Mouse (Mus musculus): ENCODE data around the gene Map3k1.

The Map3k1 gene

DNA sequence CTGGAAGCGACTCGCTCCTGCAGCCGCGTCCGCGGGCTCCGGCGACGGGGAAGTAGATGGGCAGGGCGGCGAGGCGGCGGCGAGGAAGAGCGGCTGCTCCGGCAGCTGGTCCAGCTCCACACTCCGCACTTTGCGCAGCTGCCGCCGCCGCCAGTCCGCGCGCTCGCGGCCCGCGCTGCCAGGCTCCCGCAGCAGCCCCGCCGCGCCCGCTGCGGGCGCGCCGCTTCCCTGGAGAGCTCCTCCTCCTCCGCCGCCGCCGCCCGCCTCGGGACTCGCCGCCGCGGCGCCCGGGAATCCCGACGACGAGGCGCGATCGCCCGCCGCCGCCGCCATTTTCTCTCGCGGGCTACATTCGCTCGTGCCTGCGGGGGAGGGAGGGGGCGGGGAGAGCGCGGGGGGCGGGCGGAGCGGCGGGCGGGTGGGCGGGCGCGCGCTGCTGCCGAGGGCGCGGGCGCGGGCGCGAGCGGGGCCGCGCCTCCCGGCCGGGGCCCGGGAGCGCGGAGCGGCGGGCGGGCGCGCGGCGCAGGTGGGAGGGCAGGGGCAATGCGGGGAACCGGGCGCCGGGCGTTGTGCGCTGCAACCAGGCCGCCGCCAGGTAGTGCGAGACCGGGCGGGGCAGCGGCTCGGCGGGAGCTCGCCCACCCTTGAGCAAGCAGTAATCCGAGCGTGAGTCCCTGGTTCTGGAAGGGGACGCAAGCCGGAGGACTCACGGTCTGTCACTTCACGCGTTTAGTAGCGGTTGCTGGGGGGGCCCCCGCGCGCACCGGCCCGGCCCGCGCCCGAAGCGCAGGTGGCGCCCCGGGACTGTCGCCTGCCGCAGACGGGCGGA is at the start of gene Map3k1:
Gene Map3k1 (minus strand): TSS at position 357 of the 829 bp plus-strand sequence.
- in situ Hi-C loops (cut with MboI; ENCODE audit: unreplicated experiment in 2 of 2): no loop called here

DNA sequence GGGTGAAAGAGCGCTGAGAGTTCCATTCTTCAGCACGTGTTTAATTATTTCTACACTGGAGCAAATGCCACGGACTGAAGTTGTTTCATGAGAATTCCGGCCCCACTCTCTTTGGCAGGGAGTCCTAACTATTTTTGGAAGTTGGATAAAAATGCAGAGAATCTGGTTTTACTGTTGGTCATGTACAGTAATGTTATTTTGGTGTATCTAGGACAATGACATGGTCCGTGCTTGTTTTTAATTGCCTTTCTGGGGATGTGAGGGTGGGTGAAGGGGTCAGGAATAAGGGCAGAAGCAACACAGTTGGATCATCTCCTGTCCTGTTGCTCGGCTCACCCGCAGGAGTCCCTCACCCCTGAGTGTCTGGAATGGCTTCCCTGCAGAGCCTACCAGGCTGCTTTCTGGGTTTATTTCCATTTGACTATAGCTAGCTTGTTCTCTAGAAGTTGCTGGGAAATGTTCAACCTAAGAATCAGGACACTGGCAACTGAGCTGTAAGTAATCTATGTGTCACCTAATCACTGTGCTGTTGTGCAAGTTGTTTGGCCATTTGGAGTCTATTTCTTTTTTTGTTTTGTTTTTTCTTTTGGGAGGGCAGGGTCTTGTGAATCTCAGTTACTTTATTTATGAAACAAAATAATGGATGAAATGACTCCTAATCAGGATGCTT is 48.1 kb upstream of the Map3k1 start:
- in situ Hi-C loops (cut with MboI; ENCODE audit: unreplicated experiment in 2 of 2): no loop called here

DNA sequence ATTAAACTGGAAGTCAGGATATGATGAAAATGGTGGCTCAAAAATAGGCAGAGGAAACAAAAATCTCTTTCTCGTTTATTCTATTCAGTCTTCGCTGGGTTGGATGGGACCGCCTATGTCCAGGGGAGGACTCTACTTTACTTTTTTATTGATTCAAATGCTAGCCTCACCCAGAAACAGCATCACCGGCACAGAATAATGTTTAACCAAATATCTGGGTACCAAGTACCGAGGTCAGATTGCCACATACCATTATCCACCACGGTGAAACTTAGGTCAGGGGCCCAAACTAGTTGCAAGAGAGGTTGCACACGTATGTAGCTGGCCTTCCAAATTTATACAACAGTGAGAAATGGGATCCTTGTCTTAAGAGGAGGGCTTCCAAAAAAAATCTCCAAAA is 47.4 kb upstream of the Map3k1 start:
- in situ Hi-C loops (cut with MboI; ENCODE audit: unreplicated experiment in 2 of 2): no loop called here

DNA sequence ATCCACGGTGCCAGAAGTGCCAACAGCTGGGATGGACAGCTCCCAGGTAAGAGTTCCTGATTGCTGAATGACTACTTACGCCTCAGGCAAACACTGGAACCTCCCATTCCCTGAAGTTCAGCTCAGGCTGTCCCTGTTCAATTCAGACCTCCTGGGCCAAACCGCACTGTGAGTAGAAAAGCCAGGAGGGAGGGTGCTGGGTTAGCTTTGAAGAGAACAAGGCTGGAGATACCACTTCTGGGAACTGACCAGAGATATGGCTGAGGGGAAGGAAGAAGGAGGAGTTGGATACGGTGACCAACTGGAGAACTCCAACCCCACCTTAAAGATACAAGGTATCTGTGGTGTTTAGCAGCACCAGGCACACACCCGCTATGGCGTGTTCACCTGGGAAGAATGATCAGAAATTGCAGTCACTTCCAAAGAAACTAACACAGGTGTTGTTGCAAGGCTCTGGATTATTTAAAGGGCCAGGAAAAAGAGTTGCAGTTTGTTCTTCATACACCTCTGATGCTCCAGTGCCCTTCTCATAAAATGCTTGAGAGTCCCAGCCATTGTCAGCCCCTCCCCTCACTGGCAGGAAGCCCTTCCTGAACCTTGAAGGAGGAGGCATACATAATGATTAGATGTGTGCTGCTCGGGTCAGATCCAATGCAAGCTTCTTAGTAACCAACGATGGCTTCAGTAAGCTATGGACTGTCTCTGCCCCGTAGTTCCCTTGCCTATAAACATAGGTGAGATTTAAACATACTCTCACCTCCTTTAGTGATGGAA is 43.8 kb upstream of the Map3k1 start:
- in situ Hi-C loops (cut with MboI; ENCODE audit: unreplicated experiment in 2 of 2): no loop called here

DNA sequence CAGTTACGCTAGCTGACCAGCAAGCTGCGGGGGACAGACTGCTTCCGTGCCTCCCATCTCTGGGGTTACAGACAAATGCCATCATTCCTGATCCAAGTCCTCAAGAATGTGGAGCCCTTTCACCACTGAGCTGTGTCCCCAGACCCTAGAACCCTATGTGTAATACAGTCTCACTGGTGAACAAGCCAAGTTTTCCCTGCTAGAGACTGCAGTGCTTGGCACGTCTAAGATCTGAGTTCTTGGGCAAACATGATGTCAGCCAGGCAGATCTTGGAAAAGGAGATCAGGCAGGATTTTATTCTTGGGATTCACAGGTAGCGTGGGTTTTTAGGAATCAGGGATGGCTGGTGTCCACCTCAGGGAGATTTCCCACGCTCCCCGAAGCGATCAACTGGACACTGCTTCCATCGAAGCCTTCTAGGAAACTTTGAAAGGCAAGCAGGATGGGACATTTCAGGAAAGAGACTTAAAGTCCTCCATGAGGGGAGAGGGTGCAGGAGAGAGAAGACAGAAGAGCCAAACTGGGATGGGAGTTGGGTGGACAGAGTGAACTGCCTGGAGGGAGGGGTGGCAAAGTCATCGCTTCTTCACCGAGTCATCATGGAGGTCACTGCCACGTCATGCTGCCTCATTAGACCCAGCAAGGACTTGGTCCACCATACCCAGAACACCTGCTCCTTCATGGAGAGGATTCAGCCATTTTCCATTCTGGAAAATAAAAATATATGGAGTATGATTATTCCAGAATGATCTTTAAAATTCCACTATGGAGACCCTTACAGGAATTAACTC is 41.4 kb upstream of the Map3k1 start:
- in situ Hi-C loops (cut with MboI; ENCODE audit: unreplicated experiment in 2 of 2): no loop called here

DNA sequence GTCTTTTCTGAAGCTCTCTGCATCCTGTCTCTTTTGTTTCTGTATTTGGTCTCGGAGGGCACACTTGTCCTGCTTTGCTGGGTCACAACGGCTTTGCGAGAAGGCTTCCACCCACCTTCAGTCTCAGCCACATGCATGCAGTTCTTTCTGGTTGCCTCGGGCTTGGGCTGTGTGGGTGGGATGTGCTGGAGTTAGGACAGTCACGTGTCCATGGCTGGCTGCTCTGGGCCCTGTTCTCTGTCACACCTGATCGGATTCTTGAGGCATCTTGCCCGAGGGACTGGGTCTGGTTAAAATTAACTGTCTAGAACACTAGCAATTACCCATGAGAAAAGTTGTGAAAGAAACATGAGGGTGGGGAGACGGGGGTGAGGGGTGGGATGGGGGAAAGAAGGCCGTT is 36.7 kb upstream of the Map3k1 start:
- in situ Hi-C loops (cut with MboI; ENCODE audit: unreplicated experiment in 2 of 2): no loop called here

DNA sequence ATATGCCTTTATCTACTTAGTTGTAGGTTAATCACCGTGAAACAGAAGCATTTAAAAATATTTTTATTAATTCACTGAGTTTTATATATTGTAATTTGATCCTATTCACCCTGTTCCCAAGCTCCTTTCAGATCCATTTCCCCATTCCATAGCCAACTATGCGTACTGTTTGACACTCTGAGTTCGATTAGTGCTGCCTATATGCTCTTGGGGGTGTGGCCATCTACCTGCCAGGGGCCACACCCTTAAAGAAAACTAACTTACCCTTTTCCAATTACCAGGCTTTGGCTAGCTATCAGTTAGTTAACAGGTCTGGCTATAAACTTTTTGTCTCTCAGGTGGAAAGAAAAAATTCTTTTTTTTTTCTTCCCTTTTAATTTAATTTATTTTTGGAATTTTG is 35.5 kb upstream of the Map3k1 start:
- in situ Hi-C loops (cut with MboI; ENCODE audit: unreplicated experiment in 2 of 2): no loop called here

DNA sequence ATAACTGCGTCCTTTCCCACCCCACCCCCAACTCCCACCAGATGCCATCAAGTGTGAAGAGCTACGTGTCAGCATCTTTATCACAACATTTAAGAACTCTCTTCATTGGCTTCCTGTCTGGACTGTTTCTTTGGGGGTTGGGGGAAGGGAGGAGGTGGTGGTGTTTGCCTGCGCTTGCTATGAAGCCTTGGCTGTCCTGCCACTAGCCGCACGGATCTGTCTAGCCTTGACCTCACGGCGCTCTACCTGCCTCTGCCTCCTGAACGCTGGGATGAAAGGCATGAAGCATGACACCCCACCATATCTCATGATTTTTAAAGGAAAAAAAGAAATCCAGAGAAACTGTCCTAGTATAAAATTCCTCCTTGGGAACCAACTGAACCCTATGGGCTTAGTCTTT is 27.0 kb upstream of the Map3k1 start:
- in situ Hi-C loops (cut with MboI; ENCODE audit: unreplicated experiment in 2 of 2): no loop called here

DNA sequence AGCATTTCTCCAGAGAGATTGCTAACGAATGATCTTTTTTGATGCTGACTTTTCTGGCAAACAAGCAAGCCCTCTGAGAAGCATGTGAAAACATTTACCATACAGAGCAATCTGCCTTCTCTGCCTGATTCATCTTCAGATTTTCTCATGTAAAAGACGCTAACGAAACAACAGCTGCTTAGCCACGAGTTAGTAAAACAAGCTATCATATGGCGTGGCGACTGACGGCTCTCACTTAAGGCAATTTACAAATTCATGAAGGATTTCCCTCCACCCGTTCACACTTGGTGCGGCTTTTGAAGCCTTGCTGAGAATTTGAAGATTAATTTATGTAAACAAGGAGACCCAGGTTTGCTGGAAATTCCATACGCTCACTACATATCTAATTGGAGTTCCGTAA is 25.8 kb upstream of the Map3k1 start:
- in situ Hi-C loops (cut with MboI; ENCODE audit: unreplicated experiment in 2 of 2): no loop called here

DNA sequence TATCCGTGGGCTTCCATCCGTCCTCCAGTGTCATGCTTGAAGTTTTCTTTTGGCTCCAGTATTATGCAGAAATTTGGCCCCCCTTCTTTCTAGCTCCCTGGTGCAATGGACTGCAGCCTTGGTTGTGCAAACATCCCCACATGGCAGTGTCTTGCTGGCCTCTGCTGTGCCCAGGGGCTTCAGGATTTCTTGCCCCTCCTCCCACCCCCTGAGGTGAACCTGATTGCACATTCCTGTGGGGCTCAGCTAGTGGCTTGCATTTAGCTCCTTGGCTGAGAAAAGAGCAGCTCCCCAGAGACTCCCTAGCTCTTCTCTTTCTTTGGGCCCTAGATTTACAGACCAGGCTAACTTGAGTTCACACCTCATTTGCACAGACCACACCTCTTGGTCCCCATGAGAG is 20.7 kb upstream of the Map3k1 start:
- in situ Hi-C loops (cut with MboI; ENCODE audit: unreplicated experiment in 2 of 2): no loop called here

DNA sequence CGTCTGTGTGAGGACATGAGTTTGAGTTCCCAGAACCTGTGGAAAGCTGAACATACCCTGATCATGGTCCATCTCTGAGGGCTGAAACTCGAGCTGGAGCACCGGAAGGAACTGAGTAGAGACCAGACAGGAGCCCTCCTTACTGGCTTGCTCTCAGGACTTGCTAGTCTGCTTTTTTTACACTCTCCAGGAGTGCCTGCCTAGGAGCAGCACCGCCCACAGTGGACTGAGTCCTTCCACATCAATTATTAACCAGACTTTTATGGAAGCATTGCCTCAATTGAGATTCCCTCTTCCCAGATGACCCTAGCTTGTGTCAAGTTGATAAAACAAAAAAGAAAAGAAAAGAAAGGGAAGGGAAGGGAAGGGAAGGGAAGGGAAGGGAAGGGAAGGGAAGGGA is 18.7 kb upstream of the Map3k1 start:
- in situ Hi-C loops (cut with MboI; ENCODE audit: unreplicated experiment in 2 of 2): no loop called here

DNA sequence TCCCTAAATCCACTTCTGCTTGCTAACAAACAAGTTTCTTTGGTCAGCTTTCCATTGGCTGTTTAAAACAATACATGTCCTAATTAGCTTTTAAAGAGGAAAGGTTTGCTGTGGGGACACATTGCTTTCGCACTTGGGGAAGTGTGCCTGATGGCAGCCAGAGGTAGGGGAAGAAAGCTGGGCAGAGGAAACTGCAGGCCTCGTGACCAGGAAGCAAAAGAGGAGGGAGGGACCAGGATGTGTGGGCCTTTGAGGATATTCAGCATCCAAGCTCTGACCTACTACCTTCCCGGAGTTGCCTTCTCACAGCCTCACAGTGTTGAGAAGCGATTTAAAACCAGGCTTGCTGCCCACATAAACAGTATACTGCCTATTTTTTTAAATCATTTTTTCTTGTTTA is 15.4 kb upstream of the Map3k1 start:
- in situ Hi-C loops (cut with MboI; ENCODE audit: unreplicated experiment in 2 of 2): no loop called here

DNA sequence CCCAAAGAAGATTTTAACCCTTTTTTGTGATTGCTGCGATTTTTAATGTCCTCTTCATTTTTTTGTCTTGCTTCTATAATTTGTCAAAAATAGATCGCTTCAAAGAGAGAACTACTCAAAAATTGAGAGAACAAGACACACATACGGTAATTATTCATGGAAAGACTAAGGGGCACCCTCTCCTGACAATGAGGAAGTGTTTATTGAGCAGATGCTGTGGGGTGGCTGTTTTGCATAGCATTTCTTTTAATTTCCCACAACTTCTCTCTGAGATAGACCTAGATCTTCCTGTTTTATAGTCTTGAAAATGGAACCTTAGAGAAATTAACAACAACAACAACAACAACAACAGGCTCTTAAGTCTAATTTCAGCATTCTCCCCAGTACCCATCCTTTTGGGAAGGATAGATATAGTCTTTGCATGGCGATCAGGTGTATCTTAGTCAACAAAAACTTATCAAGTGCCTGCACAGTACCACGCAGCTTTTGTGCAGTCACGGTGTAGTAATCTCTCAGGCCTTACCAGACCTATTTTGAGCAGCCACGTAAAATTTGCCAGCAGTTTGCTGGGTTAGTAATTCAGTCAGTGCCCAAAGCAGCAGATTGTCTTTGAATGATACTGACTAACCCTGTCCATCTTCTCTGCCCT is 13.1 kb upstream of the Map3k1 start:
- in situ Hi-C loops (cut with MboI; ENCODE audit: unreplicated experiment in 2 of 2): no loop called here

DNA sequence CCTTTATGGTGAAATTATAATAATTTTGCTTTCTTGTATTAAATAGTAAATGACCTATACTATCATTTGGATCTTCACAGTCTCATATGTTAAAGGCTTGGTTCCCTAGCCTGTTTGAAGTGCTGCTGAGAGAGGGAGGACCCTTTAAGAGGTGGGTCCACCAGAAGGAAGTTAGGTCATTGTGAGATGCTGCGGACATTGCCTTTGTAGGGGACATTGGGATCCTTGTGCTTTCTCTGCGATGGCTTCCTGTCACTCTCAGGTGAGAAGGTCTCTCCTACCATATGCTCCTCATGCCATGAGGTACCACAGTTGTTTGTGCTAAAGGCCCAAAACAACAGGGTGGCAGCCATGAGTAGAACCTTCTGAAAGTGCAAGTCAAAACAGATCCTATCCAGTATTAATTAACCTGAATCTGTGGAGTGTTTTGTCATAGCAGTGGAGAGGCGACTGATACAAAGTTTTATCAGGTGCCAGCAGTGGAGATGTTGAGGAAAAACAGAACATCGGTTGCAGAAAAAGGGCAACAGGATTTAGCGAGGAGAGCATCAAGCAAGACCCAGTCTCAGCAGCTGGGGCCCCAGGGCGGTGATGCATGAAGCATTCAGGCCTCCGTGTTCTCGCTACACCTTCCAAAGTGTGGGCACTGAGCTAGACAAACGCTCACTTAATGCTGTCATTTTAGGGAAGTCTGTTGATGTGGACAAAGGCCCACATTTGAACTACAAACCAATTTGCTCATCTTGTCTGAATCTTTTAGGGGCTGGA is 11.0 kb upstream of the Map3k1 start:
- in situ Hi-C loops (cut with MboI; ENCODE audit: unreplicated experiment in 2 of 2): loop anchor here in 1 of 2 experiments (10.0 kb wide), 1 partner anchor 45 kb away; no protein-coding TSS in a partner anchor

DNA sequence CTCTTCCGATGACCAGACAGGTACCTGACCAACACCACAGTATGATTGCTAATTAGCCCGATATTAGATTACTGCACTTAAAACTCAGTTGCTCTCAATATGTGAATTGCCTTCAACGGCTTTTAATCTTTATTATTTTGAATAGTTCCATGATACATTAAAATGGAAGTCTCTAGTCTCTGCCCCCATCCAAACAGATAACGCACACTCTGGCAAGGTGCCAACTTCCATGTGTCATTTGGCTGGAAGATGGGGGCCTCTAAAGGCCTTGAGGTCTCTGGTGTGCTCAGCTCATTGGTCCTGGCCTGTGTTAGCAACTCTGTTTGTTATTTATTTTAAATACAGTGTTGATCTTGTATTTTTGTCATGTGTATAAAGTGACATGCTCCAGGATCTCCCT is 10.3 kb upstream of the Map3k1 start:
- in situ Hi-C loops (cut with MboI; ENCODE audit: unreplicated experiment in 2 of 2): loop anchor here in 1 of 2 experiments (10.0 kb wide), 1 partner anchor 46 kb away; no protein-coding TSS in a partner anchor

DNA sequence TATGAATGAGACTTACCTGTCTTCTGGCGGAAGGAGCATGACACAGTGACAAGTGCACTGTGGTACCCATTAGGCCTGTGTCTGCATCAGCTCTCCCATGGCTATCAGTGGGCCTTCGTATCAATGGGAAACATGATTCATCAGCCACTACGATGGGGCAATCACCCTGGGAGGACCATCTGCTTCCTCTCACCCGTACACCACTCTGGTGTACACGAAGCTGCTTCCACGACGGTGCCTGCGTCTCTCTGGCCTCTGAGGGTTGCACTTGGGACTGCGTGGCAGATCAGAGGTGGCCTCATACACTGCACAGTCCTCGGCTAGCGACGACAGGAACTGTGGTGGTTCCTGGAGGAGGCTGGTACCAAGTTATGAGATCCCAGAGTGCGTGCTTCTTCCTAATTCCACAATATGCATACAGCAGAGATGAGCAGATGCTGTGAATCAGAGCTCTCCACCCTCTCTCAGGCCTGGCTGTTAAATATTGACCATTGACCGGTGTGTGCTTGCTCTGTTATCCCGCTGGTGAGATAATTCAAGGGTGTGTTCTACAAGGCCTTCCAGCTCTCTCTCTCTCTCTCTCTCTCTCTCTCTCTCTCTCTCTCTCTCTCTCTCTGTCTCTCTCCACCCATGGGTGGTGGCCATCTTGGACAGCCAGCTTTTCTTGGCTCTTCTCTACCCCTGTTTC is 9.6 kb upstream of the Map3k1 start:
- in situ Hi-C loops (cut with MboI; ENCODE audit: unreplicated experiment in 2 of 2): loop anchor here in 1 of 2 experiments (10.0 kb wide), 1 partner anchor 46 kb away; no protein-coding TSS in a partner anchor

DNA sequence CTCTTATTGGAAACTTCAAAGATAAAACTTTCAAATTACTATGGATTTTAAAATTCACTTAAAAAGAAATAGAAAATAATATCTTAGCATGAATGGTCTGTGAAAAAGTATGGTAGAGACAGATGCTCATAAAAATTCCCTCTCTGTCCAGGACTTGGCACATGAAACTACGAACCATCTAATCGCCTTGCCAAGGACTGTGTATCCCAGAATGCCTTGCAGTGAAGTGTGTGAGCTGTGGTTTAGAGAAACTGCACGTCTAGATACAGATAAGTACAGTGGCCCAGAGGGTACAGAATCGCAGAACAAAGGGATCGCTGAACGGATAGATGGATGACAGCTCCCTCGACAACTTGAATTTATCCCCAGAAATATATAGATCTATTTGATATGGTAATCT is 9.0 kb upstream of the Map3k1 start:
- in situ Hi-C loops (cut with MboI; ENCODE audit: unreplicated experiment in 2 of 2): loop anchor here in 1 of 2 experiments (10.0 kb wide), 1 partner anchor 47 kb away; no protein-coding TSS in a partner anchor

DNA sequence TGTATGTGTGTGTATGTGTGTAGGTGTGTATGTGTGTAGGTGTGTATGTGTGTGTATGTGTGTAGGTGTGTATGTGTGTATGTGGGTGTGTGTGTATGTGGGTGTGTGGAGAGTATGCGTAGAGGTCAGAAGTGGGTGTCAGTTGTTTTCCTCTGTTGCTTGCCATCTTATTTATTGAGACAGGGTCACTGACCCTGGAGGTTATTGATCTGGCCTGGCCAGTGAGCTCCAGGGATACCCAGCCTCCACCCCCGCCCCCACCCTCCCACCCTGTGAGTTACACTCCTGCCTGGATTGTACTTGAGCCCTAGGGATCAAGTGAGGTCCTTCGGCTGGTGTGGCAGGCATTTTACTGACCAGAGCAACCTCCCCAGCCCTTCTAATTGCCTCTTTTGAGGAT is 7.6 kb upstream of the Map3k1 start:
- in situ Hi-C loops (cut with MboI; ENCODE audit: unreplicated experiment in 2 of 2): loop anchor here in 1 of 2 experiments (10.0 kb wide), 1 partner anchor 48 kb away; no protein-coding TSS in a partner anchor
